Comparison of ENCODE assay signal across 13 mouse cellular contexts in the genomic region with DNA sequence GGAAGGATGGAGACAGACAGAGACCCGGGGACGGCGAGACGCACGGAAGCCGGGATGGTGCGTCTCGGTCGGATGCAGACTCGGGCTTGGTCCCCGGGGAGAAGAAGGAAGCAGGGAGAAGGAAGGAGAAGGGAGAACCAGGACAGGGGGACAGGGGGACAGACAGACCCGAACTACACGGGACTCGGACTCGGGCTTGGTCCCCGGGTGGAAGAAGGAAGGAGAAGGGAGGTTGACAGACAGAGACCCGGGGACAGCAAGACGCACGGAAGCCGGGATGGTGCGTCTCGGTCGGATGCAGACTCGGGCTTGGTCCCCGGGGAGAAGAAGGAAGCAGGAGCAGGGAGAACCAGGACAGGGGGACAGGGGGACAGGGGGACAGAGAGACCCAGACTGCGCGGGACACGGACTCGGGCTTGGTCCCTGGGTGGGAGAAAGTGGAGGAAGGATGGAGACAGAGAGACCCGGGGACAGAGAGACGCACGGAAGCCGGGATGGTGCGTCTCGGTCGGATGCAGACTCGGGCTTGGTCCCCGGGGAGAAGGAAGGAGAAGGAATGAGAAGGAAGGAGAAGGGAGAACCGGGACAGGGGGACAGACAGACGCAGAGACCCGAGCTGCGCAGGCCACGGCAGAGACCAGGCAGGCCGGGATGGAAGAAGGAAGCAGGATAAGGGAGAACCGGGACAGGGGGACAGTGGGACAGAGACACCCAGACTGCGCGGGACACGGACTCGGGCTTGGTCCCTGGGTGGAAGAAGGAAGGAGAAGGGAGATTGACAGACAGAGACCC. TPM values are rescaled to one million over a fixed set of nuclear protein-coding genes. Genes with fewer than 3 reads are reported as not detected.
DNase-seq lines count a peak whose midpoint lies in the region; ATAC-seq and TF ChIP-seq lines count a peak whose summit lies in the region.
"Not testable (repeated sequence)": the region's sequence is repeated elsewhere in the genome, so short reads cannot be mapped to it uniquely, and the experiment has no call there.
"Had no signal": no experiment of that assay in that cellular context is flagged by ENCODE, and none has a peak within 500 bp of the region (broad histone marks: within the 10 kb centered on the region; RNA-seq: fewer than 3 reads in every experiment).

No protein-coding gene starts in this region.

- H3K9ac ChIP-seq in MEL (ENCODE audit: control insufficient read depth, low read depth, low read length, poor library complexity, severe bottlenecking); forebrain, embryonic 13.5 days; hindbrain, embryonic 11.5 days (ENCODE audit: low read depth, low read length): not testable (repeated sequence)

- DNase-seq in MEL (ENCODE audit: low read depth, low spot score), result peak; percentile 1
- peak; percentile 12 to 39 for DNase-seq in cerebellum, postnatal 10 days
- peak; percentile 43 for DNase-seq in hindbrain, embryonic 11.5 days (ENCODE audit: low spot score)
- DNase-seq in kidney, postnatal 14 days, result peak; percentile 12
- DNase-seq in mesoderm, embryonic 11.5 days (ENCODE audit: low read depth, low spot score), result peak; percentile 86
- peak; percentile 51 for DNase-seq in retina, postnatal 1 day
- DNase-seq in urinary bladder, adult 2 months (ENCODE audit: low spot score), result peak; percentile 26

- not testable (repeated sequence) for H3K4me3 ChIP-seq in MEL (ENCODE audit: control insufficient read depth in 1 of 2, insufficient read depth in 1 of 2, low read depth in 2 of 2, low read length in 2 of 2); forebrain, embryonic 13.5 days; hindbrain, embryonic 11.5 days (ENCODE audit: low read depth, low read length)

- not testable (repeated sequence) for TF ChIP-seq EP300 in MEL (IDR thresholded peaks at IDR 0.05; ENCODE audit: low read depth in 1 of 2, low read length in 2 of 2)

- not testable (repeated sequence) for H3K27me3 ChIP-seq in MEL (ENCODE audit: control insufficient read depth in 1 of 2, insufficient read depth in 2 of 2, low read length in 2 of 2); forebrain, embryonic 13.5 days; hindbrain, embryonic 11.5 days (ENCODE audit: control insufficient read depth, insufficient read depth, low read length)

- H3K4me2 ChIP-seq in forebrain, embryonic 13.5 days; hindbrain, embryonic 11.5 days (replicated peaks; ENCODE audit: low read depth, low read length): not testable (repeated sequence)

- TF ChIP-seq RAD21 in MEL (IDR thresholded peaks at IDR 0.05; ENCODE audit: low read depth, low read length), result not testable (repeated sequence)

- H3K36me3 ChIP-seq in MEL (ENCODE audit: control insufficient read depth in 1 of 2, insufficient read depth in 2 of 2, low read length in 2 of 2), result not testable (repeated sequence)
- peaks cover 56% of the 10 kb centered on the region for H3K36me3 ChIP-seq in forebrain, embryonic 13.5 days (ENCODE audit: poor library complexity, severe bottlenecking)
- peaks cover 22% of the 10 kb centered on the region for H3K36me3 ChIP-seq in hindbrain, embryonic 11.5 days (ENCODE audit: control insufficient read depth, insufficient read depth, low read length)

- H3K9me3 ChIP-seq in MEL (replicated peaks; ENCODE audit: insufficient read depth, low read length), result not testable (repeated sequence)
- peaks cover 57% of the 10 kb centered on the region for H3K9me3 ChIP-seq in forebrain, embryonic 13.5 days (replicated peaks)
- peaks cover 43% of the 10 kb centered on the region for H3K9me3 ChIP-seq in hindbrain, embryonic 11.5 days (ENCODE audit: control insufficient read depth, low read length)

- TF ChIP-seq POLR2A in MEL (IDR thresholded peaks at IDR 0.05; ENCODE audit: control insufficient read depth in 1 of 2, insufficient read depth in 1 of 2, low read depth in 1 of 2, low read length in 2 of 2, poor library complexity in 1 of 2), result not testable (repeated sequence)

- H3K79me2 ChIP-seq in MEL (ENCODE audit: control insufficient read depth, insufficient read depth, low read length, poor library complexity), result not testable (repeated sequence)

- not testable (repeated sequence) for H3K4me1 ChIP-seq in MEL (ENCODE audit: control insufficient read depth in 1 of 2, insufficient read depth in 2 of 2, low read length in 2 of 2); forebrain, embryonic 13.5 days; hindbrain, embryonic 11.5 days (replicated peaks; ENCODE audit: control insufficient read depth, insufficient read depth, low read length)

- TF ChIP-seq CTCF in MEL (IDR thresholded peaks at IDR 0.05 in 2 of 3, conservative IDR thresholded peaks at IDR 0.05 in 1 of 3; ENCODE audit: control insufficient read depth in 1 of 3, insufficient read depth in 1 of 3, low read depth in 2 of 3, low read length in 3 of 3, poor library complexity in 1 of 3, severe bottlenecking in 1 of 3), result not testable (repeated sequence)

- ATAC-seq in forebrain, embryonic 13.5 days, result peak; percentile 11; the same call in 1 of the 2 replicates
- peak; percentile 8; the same call in 1 of the 2 replicates for ATAC-seq in hindbrain, embryonic 11.5 days (ENCODE audit: low FRiP score)

- not testable (repeated sequence) for H3K27ac ChIP-seq in MEL (ENCODE audit: control insufficient read depth, low read depth, low read length)
- peak overlapping the region; percentile 3; the same call in 1 of the 2 replicates for H3K27ac ChIP-seq in forebrain, embryonic 13.5 days
- H3K27ac ChIP-seq in hindbrain, embryonic 11.5 days (ENCODE audit: low read depth, low read length), result peak overlapping the region; percentile 3; the same call in 1 of the 2 replicates

- 89% methylated on average over 49 of the region's 49 CpGs for WGBS in forebrain, embryonic 13.5 days
- 87% methylated on average over 49 of the region's 49 CpGs for WGBS in hindbrain, embryonic 11.5 days

RNA-seq across cellular contexts. Expression of a gene that starts 12.2 kb away (rescaled TPM):
- total RNA-seq in MEL (2012; rRNA removed), result not detected in 2 replicates
- polyA plus RNA-seq in MEL (2012; ENCODE audit: insufficient read depth in 1 of 2, insufficient read length in 2 of 2, low read depth in 1 of 2, low replicate concordance in 2 of 2, missing spikeins in 1 of 2), result not detected
- polyA plus RNA-seq in forebrain, embryonic 13.5 days (2015; fragmentation: Nextera tagmentation; extraction: Ambion mirVana), result not detected in 2 replicates
- polyA plus RNA-seq in hindbrain, embryonic 11.5 days (2014; fragmentation: Nextera tagmentation; extraction: Ambion mirVana), result not detected in 2 replicates
- polyA plus RNA-seq in urinary bladder, adult 2 months (2012; rRNA removed), result not detected in 2 replicates
- total RNA-seq: megakaryocyte progenitor cell, adult 5-6 weeks had no signal
- polyA plus RNA-seq: frontal cortex, adult 2 months; heart, embryonic 14.5 days; limb, embryonic 12.5 days; testis, adult 2 months had no signal

RNA-seq across cellular contexts. Expression of a gene that starts 42.1 kb away (rescaled TPM):
- not detected in 2 replicates for total RNA-seq in MEL (2012; rRNA removed)
- not detected for polyA plus RNA-seq in MEL (2012; ENCODE audit: insufficient read depth in 1 of 2, insufficient read length in 2 of 2, low read depth in 1 of 2, low replicate concordance in 2 of 2, missing spikeins in 1 of 2)
- not detected in 2 replicates for polyA plus RNA-seq in forebrain, embryonic 13.5 days (2015; fragmentation: Nextera tagmentation; extraction: Ambion mirVana)
- polyA plus RNA-seq in hindbrain, embryonic 11.5 days (2014; fragmentation: Nextera tagmentation; extraction: Ambion mirVana), result not detected in 2 replicates
- polyA plus RNA-seq in urinary bladder, adult 2 months (2012; rRNA removed), result not detected in 2 replicates
- total RNA-seq: megakaryocyte progenitor cell, adult 5-6 weeks had no signal
- polyA plus RNA-seq: frontal cortex, adult 2 months; heart, embryonic 14.5 days; limb, embryonic 12.5 days; testis, adult 2 months had no signal

Comparison
In these comparisons a context has a peak if more than half of its experiments do, and no peak if none do; other contexts are left out.
1. DNase-seq: peak in every context shown above with its lines; median percentile 86 in mesoderm, embryonic 11.5 days; 51 in retina, postnatal 1 day; 43 in hindbrain, embryonic 11.5 days; 26 in urinary bladder, adult 2 months; 26 in cerebellum, postnatal 10 days; 12 in kidney, postnatal 14 days; 1 in MEL.